Mouse (Mus musculus) embryonic facial prominence, embryonic 14.5 days (tissue): ENCODE measurements around the gene Irf2bpl. TPM values are rescaled to one million over a fixed set of nuclear protein-coding genes. Genes with fewer than 3 reads are reported as not detected.

ENCODE experiments used
- ATAC-seq: fragments of 200-750 bp; cut with Nextera tagmentation; 2 replicates; pipeline ENCODE4 v1.8.0; 2017; ENCODE audit warnings: low read depth, moderate number of reproducible peaks, moderate TSS enrichment
- DNase-seq: peaks from one replicate; pipeline ENCODE4 v3.0.0-alpha.2; 2015; ENCODE audit warnings: low spot score
- H3K27ac ChIP-seq: fragments of 300-500 bp; sonication (generic); replicated peaks from 2 replicates; pipeline ENCODE4 v1.5.1; 2014; ENCODE audit warnings: low read depth, mild to moderate bottlenecking, low read length, moderate library complexity
- H3K27me3 ChIP-seq: fragments of 300-500 bp; sonication (generic); replicated peaks from 2 replicates; pipeline ENCODE4 v1.6.1; 2014; ENCODE audit warnings: low read length; ENCODE audit not compliant: control insufficient read depth, insufficient read depth
- H3K36me3 ChIP-seq: fragments of 300-500 bp; sonication (generic); 2 replicates; pipeline ENCODE4 v1.6.1; 2014; ENCODE audit warnings: low read length, mixed read lengths; ENCODE audit not compliant: control insufficient read depth, insufficient read depth
- H3K4me1 ChIP-seq: fragments of 300-500 bp; sonication (generic); 2 replicates; pipeline ENCODE4 v1.6.1; 2014; ENCODE audit warnings: antibody characterized with exemption, low read length; ENCODE audit not compliant: control insufficient read depth, insufficient read depth
- H3K4me2 ChIP-seq: fragments of 300-500 bp; sonication (generic); 2 replicates; pipeline ENCODE4 v1.6.1; 2014; ENCODE audit warnings: low read depth, mild to moderate bottlenecking, low read length, moderate library complexity, mixed read lengths
- H3K4me3 ChIP-seq: fragments of 300-500 bp; sonication (generic); 2 replicates; pipeline ENCODE4 v1.5.1; 2014; ENCODE audit warnings: low read depth, mild to moderate bottlenecking, low read length
- H3K9ac ChIP-seq: fragments of 300-500 bp; sonication (generic); 2 replicates; pipeline ENCODE4 v1.6.1; 2014; ENCODE audit warnings: low read depth, mild to moderate bottlenecking, low read length, moderate library complexity, mixed read lengths
- H3K9me3 ChIP-seq: fragments of 300-500 bp; sonication (generic); 2 replicates; pipeline ENCODE4 v1.6.1; 2016; ENCODE audit warnings: low read length; ENCODE audit not compliant: control insufficient read depth
- WGBS: fragments of 180-500 bp; shearing (Covaris S2); extraction: QIAGEN DNeasy Blood & Tissue Kit; methylation state at CpG from one replicate; pipeline ENCODE4 v1.1.7; 2014; 5-methylcytosine and 5-hydroxymethylcytosine counted together
- polyA plus RNA-seq: library from polyadenylated mRNA; unstranded; fragments of >200 nt; fragmentation: Nextera tagmentation; extraction: Ambion mirVana; gene quantifications from 2 replicates; pipeline ENCODE4 v1.2.1, GENCODE M21; 2014

Gene Irf2bpl
- polyA plus RNA-seq, 1 experiment from 2014 or later, result 33.8 TPM

DNA sequence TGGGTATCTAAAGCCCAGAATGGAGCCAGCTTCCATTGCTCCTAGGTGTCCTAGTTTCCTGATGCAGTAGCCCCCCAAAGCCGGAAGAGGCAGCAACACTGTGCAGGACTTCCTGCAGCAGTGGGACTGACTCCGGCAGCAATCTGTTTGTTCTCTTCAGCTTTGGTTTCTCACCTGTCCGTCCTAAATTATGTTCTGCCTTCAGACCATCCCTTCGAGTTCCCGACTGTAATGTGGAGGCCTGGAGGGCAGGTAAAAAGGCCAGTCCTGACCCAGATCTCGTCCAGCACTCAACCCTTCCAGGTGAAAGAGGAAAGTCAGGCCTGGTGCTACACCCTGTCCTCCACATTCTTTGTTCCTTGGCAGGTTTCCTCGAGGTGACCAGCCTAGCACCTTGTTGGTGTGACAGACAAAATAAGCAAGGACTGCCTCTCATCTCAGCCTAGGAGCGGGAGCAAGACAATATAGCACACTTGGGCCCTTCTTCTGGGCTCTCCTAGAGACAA, 6.3 kb upstream of the Irf2bpl start:
- WGBS, result 32% methylated on average over 8 of the region's 8 CpGs
- no peak for DNase-seq
- no peaks in the 10 kb centered on the region for H3K36me3 ChIP-seq
- no peak for ATAC-seq
- peak overlapping the region; percentile 97 for H3K27ac ChIP-seq
- peak overlapping the region; percentile 77 for H3K4me2 ChIP-seq
- no peaks in the 10 kb centered on the region for H3K27me3 ChIP-seq
- peaks cover 75% of the 10 kb centered on the region for H3K4me1 ChIP-seq
- H3K9me3 ChIP-seq, result no peaks in the 10 kb centered on the region
- no peak overlapping the region for H3K4me3 ChIP-seq
- 0 out of 2 replicates have a peak overlapping the region, but pooled peaks have one; percentile 20 for H3K9ac ChIP-seq

GRCm38 (mm10) chr12:86890091-86890720, 5.6 kb upstream of the Irf2bpl start:
- Histone ChIP-seq H3K9ac (no peak overlapping the region), H3K27ac (peak overlapping the region; percentile 97), H3K4me3 (no peak overlapping the region), H3K4me2 (no peak overlapping the region), H3K27me3 (no peaks in the 10 kb centered on the region), H3K4me1 (peaks cover 75% of the 10 kb centered on the region), H3K9me3 (no peaks in the 10 kb centered on the region), H3K36me3 (no peaks in the 10 kb centered on the region)
- DNase-seq, result no peak
- ATAC-seq, result no peak
- WGBS, result 63% methylated on average over 12 of the region's 12 CpGs

- peaks cover 74% of the 10 kb centered on the region for H3K4me1 ChIP-seq
- H3K27ac ChIP-seq, result peak overlapping the region; percentile 97
- no peak overlapping the region for H3K9ac ChIP-seq
- no peaks in the 10 kb centered on the region for H3K27me3 ChIP-seq
- ATAC-seq (no peak), DNase-seq (no peak)
- H3K9me3 ChIP-seq, result no peaks in the 10 kb centered on the region
- H3K4me3 ChIP-seq, result peak overlapping the region; percentile 34; the same call in 1 of the 2 replicates
- WGBS, result 10% methylated on average over 7 of the region's 7 CpGs
- H3K36me3 ChIP-seq, result no peaks in the 10 kb centered on the region
- H3K4me2 ChIP-seq, result peak overlapping the region; percentile 78
Observed at GRCm38 (mm10) chr12:86889103-86889644, 4.6 kb upstream of the Irf2bpl start.

GRCm38 (mm10) chr12:86888130-86889069, 3.8 kb upstream of the Irf2bpl start:
- 1% methylated on average over 41 of the region's 47 CpGs for WGBS
- peak overlapping the region; percentile 34 for H3K4me3 ChIP-seq
- no peaks in the 10 kb centered on the region for H3K36me3 ChIP-seq
- peak; percentile 81 for ATAC-seq
- 0 out of 2 replicates have a peak, but pooled peaks cover 3% of the 10 kb centered on the region for H3K27me3 ChIP-seq
- peak; percentile 96 for DNase-seq
- H3K9me3 ChIP-seq, result no peaks in the 10 kb centered on the region
- H3K27ac ChIP-seq, result peak overlapping the region; percentile 97
- peak overlapping the region; percentile 65 for H3K9ac ChIP-seq
- peak overlapping the region; percentile 78 for H3K4me2 ChIP-seq
- peaks cover 67% of the 10 kb centered on the region for H3K4me1 ChIP-seq

DNA sequence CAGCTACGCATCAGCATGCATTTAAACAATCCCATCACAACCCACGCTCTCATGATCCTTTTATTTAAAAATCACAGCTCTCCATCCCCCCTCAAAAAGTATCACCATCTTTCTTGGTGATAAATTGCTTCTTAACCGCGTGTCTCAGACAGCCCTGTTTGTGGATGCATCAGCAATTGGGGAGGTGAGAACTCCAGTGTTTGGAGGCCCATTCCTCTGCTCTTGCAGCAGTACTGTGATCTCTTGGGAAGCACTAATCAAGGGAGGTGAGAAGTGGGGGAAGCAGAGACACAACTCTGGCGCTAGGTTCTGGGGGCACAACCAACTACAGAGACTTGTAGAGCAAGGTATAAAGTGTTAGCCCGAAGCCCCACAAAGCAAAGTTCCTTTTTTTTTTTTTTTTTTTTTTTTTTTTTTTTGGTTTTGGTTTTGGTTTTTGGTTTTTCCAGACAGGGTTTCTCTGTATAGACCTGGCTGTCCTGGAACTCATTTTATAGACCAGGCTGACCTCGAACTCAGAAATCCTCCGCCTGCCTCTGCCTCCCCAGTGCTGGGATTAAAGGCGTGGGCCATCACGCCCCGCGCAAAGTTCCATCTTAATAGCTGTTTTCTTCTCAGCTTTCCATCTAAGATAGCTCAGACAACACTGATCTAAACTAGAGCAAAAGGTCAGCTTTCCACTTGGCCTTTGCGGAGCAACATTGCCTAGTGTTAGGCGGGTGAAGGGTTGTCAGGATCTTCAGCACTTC, 3.0 kb upstream of the Irf2bpl start:
- H3K27me3 ChIP-seq, result 0 out of 2 replicates have a peak, but pooled peaks cover 3% of the 10 kb centered on the region
- H3K4me2 ChIP-seq, result peak overlapping the region; percentile 78
- peak overlapping the region; percentile 65 for H3K9ac ChIP-seq
- peaks cover 59% of the 10 kb centered on the region for H3K4me1 ChIP-seq
- ATAC-seq (no peak), DNase-seq (no peak)
- no peaks in the 10 kb centered on the region for H3K9me3 ChIP-seq
- H3K27ac ChIP-seq, result peak overlapping the region; percentile 97
- peak overlapping the region; percentile 34 for H3K4me3 ChIP-seq
- WGBS, result 42% methylated on average over 14 of the region's 14 CpGs
- H3K36me3 ChIP-seq, result peaks cover 2% of the 10 kb centered on the region; the same call in 1 of the 2 replicates

GRCm38 (mm10) chr12:86886446-86886965, 1.9 kb upstream of the Irf2bpl start:
- no peak overlapping the region for H3K4me3 ChIP-seq
- H3K36me3 ChIP-seq, result peaks cover 11% of the 10 kb centered on the region; the same call in 1 of the 2 replicates
- H3K4me1 ChIP-seq, result peaks cover 49% of the 10 kb centered on the region
- ATAC-seq (no peak), DNase-seq (no peak)
- H3K9ac ChIP-seq, result no peak overlapping the region
- H3K9me3 ChIP-seq, result no peaks in the 10 kb centered on the region
- WGBS, result 65% methylated on average over 7 of the region's 7 CpGs
- no peak overlapping the region for H3K27ac ChIP-seq
- 0 out of 2 replicates have a peak, but pooled peaks cover 3% of the 10 kb centered on the region for H3K27me3 ChIP-seq
- no peak overlapping the region for H3K4me2 ChIP-seq

DNA sequence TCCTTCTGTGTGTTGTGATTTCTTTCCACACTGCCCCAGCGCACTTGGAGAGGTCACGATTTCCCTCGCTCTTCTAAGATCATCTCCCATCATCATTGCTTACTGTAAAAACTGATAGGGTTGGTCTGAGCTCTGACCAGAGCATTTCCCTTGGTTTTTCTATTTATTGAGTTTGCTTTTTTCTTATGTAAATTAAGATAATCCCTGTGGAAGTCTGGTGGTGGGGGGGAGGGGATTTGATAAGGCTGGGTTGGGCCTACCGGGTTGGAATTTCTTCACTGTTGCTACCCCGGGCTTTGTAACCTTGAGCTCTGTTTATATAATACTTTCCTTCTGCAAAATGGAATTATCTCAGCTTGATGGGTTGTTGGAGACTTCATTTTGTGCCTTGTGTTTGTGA, 1.1 kb upstream of the Irf2bpl start:
- no peak overlapping the region; the same call in 1 of the 2 replicates for H3K4me3 ChIP-seq
- ATAC-seq, result no peak
- no peaks in the 10 kb centered on the region for H3K9me3 ChIP-seq
- H3K36me3 ChIP-seq, result peaks cover 11% of the 10 kb centered on the region; the same call in 1 of the 2 replicates
- H3K4me1 ChIP-seq, result peaks cover 44% of the 10 kb centered on the region
- peak overlapping the region; percentile 100 for H3K27ac ChIP-seq
- 0 out of 2 replicates have a peak, but pooled peaks cover 3% of the 10 kb centered on the region for H3K27me3 ChIP-seq
- 41% methylated on average over 5 of the region's 5 CpGs for WGBS
- H3K9ac ChIP-seq, result no peak overlapping the region
- no peak for DNase-seq
- H3K4me2 ChIP-seq, result peak overlapping the region; percentile 98
